Mouse (Mus musculus): ENCODE measurements around the gene Shroom3.

GRCm38 (mm10) chr5:92823495-92823894 lies 140.3 kb downstream of the Shroom3 start:
- TF ChIP-seq USF1 (IDR thresholded peaks at IDR 0.05; ENCODE audit: low read depth) (no peak), CTCF (IDR thresholded peaks at IDR 0.05; ENCODE audit: control insufficient read depth, insufficient read depth, insufficient read length) (no peak)
